Mouse (Mus musculus): ENCODE measurements at regions not wholly inside any gene's neighbourhood (a gene's known extent, or its start where the extent isn't known, plus 50 kb on each side); places are given as distances from the start of the nearest gene placed in this dataset.

- no peaks in the 10 kb centered on the region for H3K36me3 ChIP-seq (replicated peaks; ENCODE audit: low read length)
- peak overlapping the region; percentile 91 for H3K4me3 ChIP-seq (replicated peaks)
- H3K9me3 ChIP-seq: no peaks in the 10 kb centered on the region
- TF ChIP-seq GATA1 (IDR thresholded peaks at IDR 0.05; ENCODE audit: borderline replicate concordance, low read length): no peak
- TF ChIP-seq FLI1 (IDR thresholded peaks at IDR 0.05; ENCODE audit: low read length): no peak
- peaks cover 23% of the 10 kb centered on the region for H3K4me1 ChIP-seq
- peaks cover 52% of the 10 kb centered on the region for H3K27me3 ChIP-seq (replicated peaks)
Measured at GRCm38 (mm10) chr3:9346857-9347445, 262.9 kb downstream of the Zfp704 start.

DNA sequence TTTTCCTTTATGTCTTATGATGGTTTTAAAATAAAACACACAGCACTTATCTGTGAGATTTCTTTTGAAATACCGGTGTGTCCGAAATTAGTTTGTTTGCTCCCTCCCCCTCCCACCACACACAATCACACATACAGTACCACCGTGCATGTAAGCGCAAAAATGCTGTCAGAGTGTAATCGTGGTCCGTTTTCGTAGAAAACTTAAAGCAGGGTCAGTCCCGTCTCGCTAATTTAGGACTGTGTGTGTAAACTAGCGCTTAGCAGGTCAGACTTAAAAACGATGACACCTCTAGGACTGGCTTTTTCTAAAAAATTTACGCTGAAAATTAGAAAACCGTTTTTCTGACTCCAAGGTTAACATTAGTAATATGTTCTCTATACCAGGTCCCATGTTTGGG is 263.5 kb downstream of the Zfp704 start:
- TF ChIP-seq FLI1 (IDR thresholded peaks at IDR 0.05; ENCODE audit: low read length) (no peak), GATA1 (IDR thresholded peaks at IDR 0.05; ENCODE audit: borderline replicate concordance, low read length) (no peak)
- peak overlapping the region; percentile 85 for H3K4me3 ChIP-seq (replicated peaks)
- H3K36me3 ChIP-seq (replicated peaks; ENCODE audit: low read length): no peaks in the 10 kb centered on the region
- H3K9me3 ChIP-seq: no peaks in the 10 kb centered on the region
- H3K4me1 ChIP-seq: peaks cover 28% of the 10 kb centered on the region
- peaks cover 50% of the 10 kb centered on the region for H3K27me3 ChIP-seq (replicated peaks)

GRCm38 (mm10) chr3:9345885-9346284 is 264.0 kb downstream of the Zfp704 start:
- TF ChIP-seq FLI1 (IDR thresholded peaks at IDR 0.05; ENCODE audit: low read length) (no peak), GATA1 (IDR thresholded peaks at IDR 0.05; ENCODE audit: borderline replicate concordance, low read length) (no peak)
- H3K4me3 ChIP-seq (replicated peaks): no peak overlapping the region
- no peaks in the 10 kb centered on the region for H3K36me3 ChIP-seq (replicated peaks; ENCODE audit: low read length)
- no peaks in the 10 kb centered on the region for H3K9me3 ChIP-seq
- peaks cover 50% of the 10 kb centered on the region for H3K27me3 ChIP-seq (replicated peaks)
- H3K4me1 ChIP-seq: peaks cover 32% of the 10 kb centered on the region

GRCm38 (mm10) chr3:9343586-9343985 is 266.3 kb downstream of the Zfp704 start:
- H3K9me3 ChIP-seq: no peaks in the 10 kb centered on the region
- no peaks in the 10 kb centered on the region for H3K36me3 ChIP-seq (replicated peaks; ENCODE audit: low read length)
- TF ChIP-seq GATA1 (IDR thresholded peaks at IDR 0.05; ENCODE audit: borderline replicate concordance, low read length) (no peak), FLI1 (IDR thresholded peaks at IDR 0.05; ENCODE audit: low read length) (no peak)
- H3K4me1 ChIP-seq: peaks cover 42% of the 10 kb centered on the region
- peak overlapping the region; percentile 18 for H3K4me3 ChIP-seq (replicated peaks)
- peaks cover 42% of the 10 kb centered on the region for H3K27me3 ChIP-seq (replicated peaks)

DNA sequence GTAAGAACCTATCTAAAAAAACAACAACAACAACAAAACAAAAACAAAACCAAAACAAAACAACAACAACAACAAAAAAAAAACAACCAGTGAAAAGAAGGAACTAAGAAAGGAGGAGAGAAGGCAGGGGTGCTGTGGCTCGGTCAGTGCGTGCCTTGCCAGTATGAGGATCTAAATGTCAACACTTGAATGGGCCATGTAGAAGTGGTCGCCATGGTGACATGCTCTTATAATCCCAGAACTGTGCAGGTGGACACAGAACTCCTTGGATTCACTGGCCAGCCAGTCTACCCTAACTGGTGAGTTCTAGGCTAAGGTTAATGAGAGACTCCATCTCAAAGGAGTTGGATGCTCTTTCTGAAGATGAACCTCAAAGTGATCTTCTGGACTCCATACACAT is 267.7 kb downstream of the Zfp704 start:
- no peaks in the 10 kb centered on the region for H3K9me3 ChIP-seq
- H3K36me3 ChIP-seq (replicated peaks; ENCODE audit: low read length): no peaks in the 10 kb centered on the region
- H3K27me3 ChIP-seq (replicated peaks): peaks cover 32% of the 10 kb centered on the region
- H3K4me3 ChIP-seq (replicated peaks): no peak overlapping the region
- TF ChIP-seq FLI1 (IDR thresholded peaks at IDR 0.05; ENCODE audit: low read length): no peak
- no peak for TF ChIP-seq GATA1 (IDR thresholded peaks at IDR 0.05; ENCODE audit: borderline replicate concordance, low read length)
- H3K4me1 ChIP-seq: peaks cover 35% of the 10 kb centered on the region

- no peaks in the 10 kb centered on the region for H3K9me3 ChIP-seq
- no peaks in the 10 kb centered on the region for H3K36me3 ChIP-seq (replicated peaks; ENCODE audit: low read length)
- TF ChIP-seq GATA1 (IDR thresholded peaks at IDR 0.05; ENCODE audit: borderline replicate concordance, low read length): no peak
- no peak for TF ChIP-seq FLI1 (IDR thresholded peaks at IDR 0.05; ENCODE audit: low read length)
- H3K4me1 ChIP-seq: peaks cover 30% of the 10 kb centered on the region
- H3K4me3 ChIP-seq (replicated peaks): no peak overlapping the region
- H3K27me3 ChIP-seq (replicated peaks): peaks cover 27% of the 10 kb centered on the region
Measured at GRCm38 (mm10) chr3:9341657-9342056, 268.2 kb downstream of the Zfp704 start.

DNA sequence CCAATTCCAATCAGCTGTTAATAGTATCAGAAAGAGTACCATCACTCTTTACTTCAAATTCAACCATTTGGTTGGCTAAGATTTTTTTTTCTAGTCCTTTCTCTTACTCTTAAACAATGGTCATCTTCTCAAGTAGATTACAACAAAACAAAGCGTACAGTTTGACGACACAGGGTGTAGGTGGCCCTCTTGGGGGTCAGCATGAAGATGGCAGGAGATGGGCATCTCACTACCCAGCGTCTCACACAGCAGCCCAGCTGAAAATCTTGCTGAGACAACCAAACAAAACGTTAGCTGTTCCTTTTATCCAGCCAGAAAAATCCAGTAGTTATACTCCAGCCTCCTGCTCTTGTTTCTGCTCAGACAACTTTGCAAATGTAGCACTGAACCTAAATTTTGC is 268.6 kb downstream of the Zfp704 start:
- Histone ChIP-seq H3K27me3 (replicated peaks) (peaks cover 24% of the 10 kb centered on the region), H3K4me3 (replicated peaks) (peak overlapping the region; percentile 42), H3K9me3 (no peaks in the 10 kb centered on the region), H3K4me1 (peaks cover 26% of the 10 kb centered on the region), H3K36me3 (replicated peaks; ENCODE audit: low read length) (no peaks in the 10 kb centered on the region)
- TF ChIP-seq FLI1 (IDR thresholded peaks at IDR 0.05; ENCODE audit: low read length): no peak
- TF ChIP-seq GATA1 (IDR thresholded peaks at IDR 0.05; ENCODE audit: borderline replicate concordance, low read length): no peak

GRCm38 (mm10) chr3:9340788-9341187 is 269.1 kb downstream of the Zfp704 start:
- Histone ChIP-seq H3K36me3 (replicated peaks; ENCODE audit: low read length) (no peaks in the 10 kb centered on the region), H3K9me3 (no peaks in the 10 kb centered on the region), H3K4me1 (peaks cover 25% of the 10 kb centered on the region), H3K27me3 (replicated peaks) (peaks cover 22% of the 10 kb centered on the region), H3K4me3 (replicated peaks) (peak overlapping the region; percentile 83)
- TF ChIP-seq FLI1 (IDR thresholded peaks at IDR 0.05; ENCODE audit: low read length) (no peak), GATA1 (IDR thresholded peaks at IDR 0.05; ENCODE audit: borderline replicate concordance, low read length) (no peak)

GRCm38 (mm10) chr3:9340344-9340743 is 269.5 kb downstream of the Zfp704 start:
- no peak overlapping the region for H3K4me3 ChIP-seq (replicated peaks)

DNA sequence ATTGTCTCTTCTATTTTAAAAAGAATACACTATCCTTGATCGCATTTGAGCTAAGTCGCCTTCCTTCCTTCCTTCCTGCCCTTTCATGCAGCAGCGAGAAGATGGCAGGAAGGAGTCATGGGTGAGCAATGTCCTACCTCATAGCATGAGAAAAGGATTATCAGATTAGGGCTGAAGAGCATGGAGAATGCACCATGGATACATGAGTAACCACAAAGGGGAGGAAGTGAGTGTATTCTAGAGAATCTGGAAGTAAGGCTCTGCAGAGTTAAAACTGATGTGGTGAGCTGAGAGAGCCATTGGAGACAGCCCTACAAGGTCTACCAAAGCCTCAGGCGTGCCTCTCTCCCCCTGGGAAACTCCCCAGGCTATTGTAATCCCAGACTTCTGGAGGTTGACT is 270.2 kb downstream of the Zfp704 start:
- Histone ChIP-seq H3K27me3 (replicated peaks) (peaks cover 21% of the 10 kb centered on the region), H3K9me3 (no peaks in the 10 kb centered on the region), H3K36me3 (replicated peaks; ENCODE audit: low read length) (no peaks in the 10 kb centered on the region), H3K4me1 (peaks cover 25% of the 10 kb centered on the region), H3K4me3 (replicated peaks) (no peak overlapping the region)
- TF ChIP-seq GATA1 (IDR thresholded peaks at IDR 0.05; ENCODE audit: borderline replicate concordance, low read length) (no peak), FLI1 (IDR thresholded peaks at IDR 0.05; ENCODE audit: low read length) (no peak)

More at GRCm38 (mm10) chr3:9340344-9340743, 269.5 kb downstream of the Zfp704 start:
- Histone ChIP-seq H3K4me1 (peaks cover 25% of the 10 kb centered on the region), H3K27me3 (replicated peaks) (peaks cover 24% of the 10 kb centered on the region), H3K9me3 (no peaks in the 10 kb centered on the region), H3K36me3 (replicated peaks; ENCODE audit: low read length) (no peaks in the 10 kb centered on the region)
- TF ChIP-seq FLI1 (IDR thresholded peaks at IDR 0.05; ENCODE audit: low read length) (no peak), GATA1 (IDR thresholded peaks at IDR 0.05; ENCODE audit: borderline replicate concordance, low read length) (no peak)

Data from megakaryocyte, embryonic 14.5 days (primary cell).